Comparison of ENCODE assay signal across 10 mouse cellular contexts in genomic region chr9:60139446-60139845, GRCm38 (mm10).
DNase-seq lines count a peak whose midpoint lies in the region; ATAC-seq and TF ChIP-seq lines count a peak whose summit lies in the region.
"Had no signal": no experiment of that assay in that cellular context is flagged by ENCODE, and none has a peak within 500 bp of the region (broad histone marks: within the 10 kb centered on the region; RNA-seq: fewer than 3 reads in every experiment).

No protein-coding gene starts in this region.

- no peak for ATAC-seq in kidney, embryonic 16.5 days (ENCODE audit: low FRiP score, low TSS enrichment)
- ATAC-seq in embryonic facial prominence, embryonic 14.5 days (ENCODE audit: low read depth): no peak
- no peak for ATAC-seq in neural tube, embryonic 12.5 days (ENCODE audit: low FRiP score, low read depth)
- ATAC-seq: CD4-positive, CD25-positive, alpha-beta regulatory T cell, adult 4 months had no signal

- peaks cover 23% of the 10 kb centered on the region for H3K4me1 ChIP-seq in kidney, embryonic 16.5 days (ENCODE audit: insufficient read depth, low read length)
- H3K4me1 ChIP-seq in kidney, adult 2 months (ENCODE audit: control insufficient read depth, insufficient read depth, low read length): no peaks in the 10 kb centered on the region
- peaks cover 33% of the 10 kb centered on the region for H3K4me1 ChIP-seq in embryonic facial prominence, embryonic 10.5 days
- H3K4me1 ChIP-seq in embryonic facial prominence, embryonic 14.5 days (ENCODE audit: control insufficient read depth, insufficient read depth, low read length): peaks cover 25% of the 10 kb centered on the region
- H3K4me1 ChIP-seq in neural tube, embryonic 12.5 days: peaks cover 24% of the 10 kb centered on the region

- H3K27me3 ChIP-seq in kidney, embryonic 16.5 days (ENCODE audit: insufficient read depth, low read length): no peaks in the 10 kb centered on the region
- H3K27me3 ChIP-seq in kidney, adult 2 months (replicated peaks; ENCODE audit: control insufficient read depth, insufficient read depth, low read length): no peaks in the 10 kb centered on the region
- no peaks in the 10 kb centered on the region for H3K27me3 ChIP-seq in embryonic facial prominence, embryonic 10.5 days (replicated peaks; ENCODE audit: low read depth, poor library complexity, severe bottlenecking)
- no peaks in the 10 kb centered on the region for H3K27me3 ChIP-seq in embryonic facial prominence, embryonic 14.5 days (replicated peaks; ENCODE audit: control insufficient read depth, insufficient read depth, low read length)
- no peaks in the 10 kb centered on the region for H3K27me3 ChIP-seq in neural tube, embryonic 12.5 days (replicated peaks)

- peak overlapping the region; percentile 37 for H3K4me2 ChIP-seq in kidney, embryonic 16.5 days (replicated peaks; ENCODE audit: low read depth, low read length)
- peak overlapping the region; percentile 44 for H3K4me2 ChIP-seq in embryonic facial prominence, embryonic 14.5 days (ENCODE audit: low read depth, low read length)
- H3K4me2 ChIP-seq in neural tube, embryonic 12.5 days (replicated peaks): peak overlapping the region; percentile 45

- no peaks in the 10 kb centered on the region for H3K9me3 ChIP-seq in kidney, embryonic 16.5 days (ENCODE audit: low read length)
- no peaks in the 10 kb centered on the region for H3K9me3 ChIP-seq in embryonic facial prominence, embryonic 10.5 days
- no peaks in the 10 kb centered on the region for H3K9me3 ChIP-seq in embryonic facial prominence, embryonic 14.5 days (ENCODE audit: control insufficient read depth, low read length)
- no peaks in the 10 kb centered on the region for H3K9me3 ChIP-seq in neural tube, embryonic 12.5 days

- peak overlapping the region; percentile 39; the same call in 1 of the 2 replicates for H3K9ac ChIP-seq in kidney, embryonic 16.5 days (replicated peaks; ENCODE audit: low read length)
- peak overlapping the region; percentile 52; the same call in 1 of the 2 replicates for H3K9ac ChIP-seq in embryonic facial prominence, embryonic 14.5 days (ENCODE audit: low read depth, low read length)
- H3K9ac ChIP-seq in neural tube, embryonic 12.5 days: no peak overlapping the region

- H3K27ac ChIP-seq in kidney, embryonic 16.5 days (ENCODE audit: low read length): no peak overlapping the region
- no peak overlapping the region for H3K27ac ChIP-seq in kidney, adult 2 months (ENCODE audit: insufficient read depth, low read depth, low read length)
- peak overlapping the region; percentile 44; the same call in 1 of the 2 replicates for H3K27ac ChIP-seq in embryonic facial prominence, embryonic 10.5 days (replicated peaks)
- H3K27ac ChIP-seq in embryonic facial prominence, embryonic 14.5 days (replicated peaks; ENCODE audit: low read depth, low read length): no peak overlapping the region
- H3K27ac ChIP-seq in neural tube, embryonic 12.5 days: no peak overlapping the region

- intact Hi-C loops in left cerebral cortex, postnatal 25 days (cut with DNase I): loop anchor here (10.0 kb wide), 1 partner anchor 1085 kb away; no protein-coding TSS in a partner anchor

- 32% methylated on average over 10 of the region's 10 CpGs for WGBS in kidney, embryonic 16.5 days
- 61% methylated on average over 10 of the region's 10 CpGs for WGBS in kidney, adult 2 months
- WGBS in embryonic facial prominence, embryonic 10.5 days: 78% methylated on average over 10 of the region's 10 CpGs
- 48% methylated on average over 10 of the region's 10 CpGs for WGBS in embryonic facial prominence, embryonic 14.5 days
- 54% methylated on average over 10 of the region's 10 CpGs for WGBS in neural tube, embryonic 12.5 days

- no peak for DNase-seq in kidney, adult 2 months
- peak; percentile 28 for DNase-seq in embryonic facial prominence, embryonic 10.5 days (ENCODE audit: low spot score)
- no peak for DNase-seq in embryonic facial prominence, embryonic 14.5 days (ENCODE audit: low spot score)
- DNase-seq in layer of hippocampus, postnatal 25 days (ENCODE audit: extremely low spot score in 1 of 2, low spot score in 1 of 2): no peak
- DNase-seq in left cerebral cortex, postnatal 25 days (ENCODE audit: low spot score in 2 of 2): no peak
- DNase-seq: adrenal gland, postnatal 25 days; cerebellum, adult 9-11 months had no signal

- TF ChIP-seq CTCF in kidney, adult 2 months (conservative IDR thresholded peaks at IDR 0.05; ENCODE audit: insufficient read depth, insufficient read length, low read depth, low read length): no peak

- H3K36me3 ChIP-seq in kidney, embryonic 16.5 days (ENCODE audit: insufficient read depth, low read length): no peaks in the 10 kb centered on the region
- no peaks in the 10 kb centered on the region for H3K36me3 ChIP-seq in kidney, adult 2 months (ENCODE audit: control insufficient read depth, insufficient read depth, low read length)
- H3K36me3 ChIP-seq in embryonic facial prominence, embryonic 10.5 days (replicated peaks): no peaks in the 10 kb centered on the region
- no peaks in the 10 kb centered on the region for H3K36me3 ChIP-seq in embryonic facial prominence, embryonic 14.5 days (ENCODE audit: control insufficient read depth, insufficient read depth, low read length)
- H3K36me3 ChIP-seq in neural tube, embryonic 12.5 days: no peaks in the 10 kb centered on the region

- no peak for TF ChIP-seq POLR2A in kidney, adult 2 months (IDR thresholded peaks at IDR 0.05; ENCODE audit: low read depth, low read length)

- H3K4me3 ChIP-seq in kidney, embryonic 16.5 days (ENCODE audit: low read length): peak overlapping the region; percentile 19; the same call in 1 of the 2 replicates
- H3K4me3 ChIP-seq in kidney, adult 2 months (ENCODE audit: insufficient read depth, low read depth, low read length): no peak overlapping the region
- no peak overlapping the region for H3K4me3 ChIP-seq in embryonic facial prominence, embryonic 10.5 days
- H3K4me3 ChIP-seq in embryonic facial prominence, embryonic 14.5 days (ENCODE audit: low read depth, low read length): peak overlapping the region; percentile 28
- no peak overlapping the region for H3K4me3 ChIP-seq in neural tube, embryonic 12.5 days

Comparison
In these comparisons a context has a peak if more than half of its experiments do, and no peak if none do; other contexts are left out.
1. H3K4me3 ChIP-seq: peak in kidney, embryonic 16.5 days (single experiment) and embryonic facial prominence, embryonic 14.5 days (single experiment); none in kidney, adult 2 months (single experiment), embryonic facial prominence, embryonic 10.5 days (single experiment) and neural tube, embryonic 12.5 days (single experiment).
2. Peak in every context shown above with its lines, with median percentiles within 50 percentile points of each other: H3K4me2 ChIP-seq.